Mouse (Mus musculus): ENCODE measurements around the gene Neurod2. TPM values are rescaled to one million over a fixed set of nuclear protein-coding genes. Genes with fewer than 3 reads are reported as not detected.

Gene Neurod2
- polyA plus RNA-seq, 1 experiment, result not detected

- Histone ChIP-seq H3K4me1 (ENCODE audit: control insufficient read depth, insufficient read depth, low read length) (no peaks in the 10 kb centered on the region; the same call in 1 of the 2 replicates), H3K27ac (ENCODE audit: control insufficient read depth, insufficient read depth, low read depth, low read length, poor library complexity) (peak overlapping the region; percentile 44; the same call in 1 of the 2 replicates), H3K4me3 (replicated peaks; ENCODE audit: control insufficient read depth, low read depth, low read length) (no peak overlapping the region)
- TF ChIP-seq CTCF (IDR thresholded peaks at IDR 0.05; ENCODE audit: control insufficient read depth, insufficient read depth, low read length) (no peak), POLR2A (IDR thresholded peaks at IDR 0.05; ENCODE audit: borderline replicate concordance, control insufficient read depth, low read depth, low read length) (no peak)
- 11% methylated on average over 11 of the region's 11 CpGs for WGBS
Observed at GRCm38 (mm10) chr11:98339679-98340287, 10.3 kb upstream of the Neurod2 start.

GRCm38 (mm10) chr11:98339071-98339501 is 9.6 kb upstream of the Neurod2 start:
- WGBS, result 2% methylated on average over 19 of the region's 19 CpGs
- Histone ChIP-seq H3K4me3 (replicated peaks; ENCODE audit: control insufficient read depth, low read depth, low read length) (no peak overlapping the region), H3K27ac (ENCODE audit: control insufficient read depth, insufficient read depth, low read depth, low read length, poor library complexity) (no peak overlapping the region)

GRCm38 (mm10) chr11:98338507-98338961 is 9.1 kb upstream of the Neurod2 start:
- under 1% methylated on average over 57 of the region's 57 CpGs for WGBS
- H3K4me3 ChIP-seq (replicated peaks; ENCODE audit: control insufficient read depth, low read depth, low read length), result no peak overlapping the region
- H3K4me1 ChIP-seq (ENCODE audit: control insufficient read depth, insufficient read depth, low read length), result no peaks in the 10 kb centered on the region; the same call in 1 of the 2 replicates
- no peak for TF ChIP-seq CTCF (IDR thresholded peaks at IDR 0.05; ENCODE audit: control insufficient read depth, insufficient read depth, low read length)
- TF ChIP-seq POLR2A (IDR thresholded peaks at IDR 0.05; ENCODE audit: borderline replicate concordance, control insufficient read depth, low read depth, low read length), result no peak
- H3K27ac ChIP-seq (ENCODE audit: control insufficient read depth, insufficient read depth, low read depth, low read length, poor library complexity), result no peak overlapping the region

More at GRCm38 (mm10) chr11:98339071-98339501, 9.6 kb upstream of the Neurod2 start:
- TF ChIP-seq POLR2A (IDR thresholded peaks at IDR 0.05; ENCODE audit: borderline replicate concordance, control insufficient read depth, low read depth, low read length) (no peak), CTCF (IDR thresholded peaks at IDR 0.05; ENCODE audit: control insufficient read depth, insufficient read depth, low read length) (no peak)
- H3K4me1 ChIP-seq (ENCODE audit: control insufficient read depth, insufficient read depth, low read length), result no peaks in the 10 kb centered on the region; the same call in 1 of the 2 replicates

- H3K4me3 ChIP-seq (replicated peaks; ENCODE audit: control insufficient read depth, low read depth, low read length), result no peak overlapping the region
- TF ChIP-seq CTCF (IDR thresholded peaks at IDR 0.05; ENCODE audit: control insufficient read depth, insufficient read depth, low read length) (peak; percentile 46), POLR2A (IDR thresholded peaks at IDR 0.05; ENCODE audit: borderline replicate concordance, control insufficient read depth, low read depth, low read length) (no peak)
- WGBS, result 18% methylated on average over 13 of the region's 13 CpGs
- H3K4me1 ChIP-seq (ENCODE audit: control insufficient read depth, insufficient read depth, low read length), result no peaks in the 10 kb centered on the region; the same call in 1 of the 2 replicates
- no peak overlapping the region for H3K27ac ChIP-seq (ENCODE audit: control insufficient read depth, insufficient read depth, low read depth, low read length, poor library complexity)
Observed at GRCm38 (mm10) chr11:98336245-98337107, 7.0 kb upstream of the Neurod2 start.

- TF ChIP-seq CTCF (IDR thresholded peaks at IDR 0.05; ENCODE audit: control insufficient read depth, insufficient read depth, low read length), result no peak
- TF ChIP-seq POLR2A (IDR thresholded peaks at IDR 0.05; ENCODE audit: borderline replicate concordance, control insufficient read depth, low read depth, low read length), result no peak
- no peaks in the 10 kb centered on the region; the same call in 1 of the 2 replicates for H3K4me1 ChIP-seq (ENCODE audit: control insufficient read depth, insufficient read depth, low read length)
- no peak overlapping the region for H3K27ac ChIP-seq (ENCODE audit: control insufficient read depth, insufficient read depth, low read depth, low read length, poor library complexity)
- WGBS, result 8% methylated on average over 9 of the region's 9 CpGs
- H3K4me3 ChIP-seq (replicated peaks; ENCODE audit: control insufficient read depth, low read depth, low read length), result no peak overlapping the region
Observed at GRCm38 (mm10) chr11:98335250-98335649, 5.8 kb upstream of the Neurod2 start.

- Histone ChIP-seq H3K4me3 (replicated peaks; ENCODE audit: control insufficient read depth, low read depth, low read length) (no peak overlapping the region), H3K4me1 (ENCODE audit: control insufficient read depth, insufficient read depth, low read length) (no peaks in the 10 kb centered on the region), H3K27ac (ENCODE audit: control insufficient read depth, insufficient read depth, low read depth, low read length, poor library complexity) (no peak overlapping the region)
- WGBS, result 5% methylated on average over 41 of the region's 41 CpGs
- TF ChIP-seq CTCF (IDR thresholded peaks at IDR 0.05; ENCODE audit: control insufficient read depth, insufficient read depth, low read length) (no peak), POLR2A (IDR thresholded peaks at IDR 0.05; ENCODE audit: borderline replicate concordance, control insufficient read depth, low read depth, low read length) (no peak)
Observed at GRCm38 (mm10) chr11:98333981-98334741, 4.7 kb upstream of the Neurod2 start.

- no peak overlapping the region for H3K4me3 ChIP-seq (replicated peaks; ENCODE audit: control insufficient read depth, low read depth, low read length)
- H3K27ac ChIP-seq (ENCODE audit: control insufficient read depth, insufficient read depth, low read depth, low read length, poor library complexity), result no peak overlapping the region
- WGBS, result 78% methylated on average over 10 of the region's 10 CpGs
- no peaks in the 10 kb centered on the region for H3K4me1 ChIP-seq (ENCODE audit: control insufficient read depth, insufficient read depth, low read length)
- TF ChIP-seq POLR2A (IDR thresholded peaks at IDR 0.05; ENCODE audit: borderline replicate concordance, control insufficient read depth, low read depth, low read length) (no peak), CTCF (IDR thresholded peaks at IDR 0.05; ENCODE audit: control insufficient read depth, insufficient read depth, low read length) (no peak)
Observed at GRCm38 (mm10) chr11:98333263-98333696, 3.8 kb upstream of the Neurod2 start.

All from bone marrow, adult 2 months (tissue).